Mouse (Mus musculus) 3134 (cell line): ENCODE data around the gene Actbl2.

ENCODE experiments used
- DNase-seq: peaks from one replicate; pipeline ENCODE4 v3.0.0-alpha.2; 2011; ENCODE audit warnings: low spot score; ENCODE audit not compliant: insufficient read length; ENCODE audit errors: extremely low read depth

Gene Actbl2

DNA sequence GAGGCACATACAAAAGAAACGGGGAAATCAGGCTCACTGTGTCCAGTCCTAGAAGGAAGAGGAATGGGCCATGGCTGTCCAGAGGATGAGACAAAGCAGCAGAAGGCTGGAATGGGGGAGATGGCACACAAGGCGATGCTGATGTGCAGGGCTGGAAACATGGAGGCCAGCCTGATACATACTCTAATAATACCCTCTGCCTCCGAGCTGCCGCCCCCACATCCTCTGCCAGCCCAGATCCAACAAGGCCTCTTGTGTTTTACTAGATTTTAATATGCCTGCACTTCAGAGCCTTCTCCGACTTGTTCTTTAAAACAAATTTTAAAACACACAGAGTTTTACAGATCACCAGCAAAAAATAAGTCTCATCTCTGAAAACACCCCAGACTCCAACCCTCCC, 14.2 kb downstream of the Actbl2 start:
- DNase-seq = no peak

DNA sequence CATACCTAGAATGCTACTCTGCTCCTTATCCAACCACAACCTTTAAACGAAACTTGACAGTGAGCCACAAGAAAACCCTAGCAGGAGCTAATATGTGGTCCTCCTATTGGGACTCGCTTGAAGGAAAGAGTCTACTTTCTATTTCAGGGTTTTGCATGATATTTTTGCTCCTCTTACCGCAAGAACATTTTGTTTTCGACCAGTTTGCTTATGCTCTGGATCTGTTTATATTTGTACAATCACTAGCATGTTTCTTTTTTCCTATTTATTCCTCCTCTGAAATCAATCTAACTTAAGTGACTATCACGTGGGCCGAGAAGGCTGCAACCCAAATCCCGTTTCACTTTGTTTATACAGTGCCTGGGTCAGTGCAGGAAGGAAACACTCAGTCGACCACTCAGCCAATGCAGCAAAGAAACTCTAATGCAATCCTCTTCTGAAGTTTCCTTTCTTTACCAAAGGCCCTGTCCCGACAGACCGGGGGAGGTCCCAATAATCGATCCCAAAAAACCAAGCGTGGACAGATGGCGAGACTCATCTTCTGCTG, 15.0 kb downstream of the Actbl2 start:
- no peak for DNase-seq

DNA sequence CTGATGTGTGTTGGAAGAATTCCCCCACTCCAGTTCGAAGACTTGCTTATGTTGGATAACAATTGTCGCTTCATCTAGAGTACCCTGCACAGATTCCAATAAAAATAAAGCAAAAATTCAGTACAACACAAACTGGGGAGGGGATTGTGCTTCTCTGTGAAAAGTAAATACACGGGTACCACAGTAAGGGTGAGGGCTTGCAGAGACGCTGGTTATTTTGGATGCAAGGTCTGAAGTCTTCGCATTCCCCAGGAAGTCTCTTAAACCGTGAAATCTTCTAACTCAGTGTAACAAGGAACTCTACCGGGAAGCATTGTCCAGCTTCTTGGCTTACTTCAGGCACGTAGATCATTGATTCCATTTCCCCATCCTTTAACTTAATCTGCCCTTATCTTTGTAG, 17.1 kb downstream of the Actbl2 start:
- no peak for DNase-seq

DNA sequence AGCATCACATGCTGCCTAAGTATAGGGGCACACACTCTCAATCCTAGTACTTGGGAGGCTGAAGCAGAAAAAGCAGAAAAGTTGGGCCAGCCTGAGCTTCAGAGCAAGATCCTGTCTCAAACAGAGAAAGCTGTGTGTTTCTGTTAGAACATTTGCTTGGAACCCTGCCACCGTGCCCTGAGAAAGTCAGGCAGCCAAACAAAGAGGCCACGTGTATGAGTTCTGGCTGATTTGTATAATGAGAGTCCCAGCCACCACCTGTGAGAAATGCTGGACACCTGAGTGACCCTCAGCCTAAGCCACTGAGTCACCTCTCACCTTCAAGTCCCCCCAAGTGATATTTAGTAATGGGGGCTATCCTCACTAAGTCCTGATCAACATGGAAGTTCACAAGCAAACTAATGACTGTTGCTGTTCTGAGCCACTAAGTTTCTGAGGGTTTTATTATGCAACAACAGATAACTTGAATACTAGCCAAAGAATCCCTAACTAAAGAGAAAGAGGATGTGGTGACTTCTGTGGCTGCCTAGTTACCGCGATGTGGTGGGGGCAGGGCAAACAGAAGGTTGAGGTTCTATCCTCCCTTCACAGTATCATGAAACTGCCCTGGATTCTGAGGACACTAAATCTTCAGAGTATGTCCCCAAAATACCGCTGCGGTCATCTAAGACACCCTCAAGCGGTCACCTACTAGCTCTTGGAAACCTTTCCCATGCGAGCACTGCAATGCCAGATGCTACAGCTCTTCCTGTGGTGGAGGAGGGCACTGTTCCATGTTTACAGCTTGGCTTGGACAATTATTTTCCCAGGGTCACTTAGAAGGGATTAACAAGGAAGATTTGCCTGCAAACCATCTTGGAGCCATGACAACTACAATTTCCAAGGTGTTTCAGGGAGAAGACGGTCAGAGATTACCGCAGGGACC, 31.9 kb downstream of the Actbl2 start:
- peak; percentile 28 for DNase-seq

DNA sequence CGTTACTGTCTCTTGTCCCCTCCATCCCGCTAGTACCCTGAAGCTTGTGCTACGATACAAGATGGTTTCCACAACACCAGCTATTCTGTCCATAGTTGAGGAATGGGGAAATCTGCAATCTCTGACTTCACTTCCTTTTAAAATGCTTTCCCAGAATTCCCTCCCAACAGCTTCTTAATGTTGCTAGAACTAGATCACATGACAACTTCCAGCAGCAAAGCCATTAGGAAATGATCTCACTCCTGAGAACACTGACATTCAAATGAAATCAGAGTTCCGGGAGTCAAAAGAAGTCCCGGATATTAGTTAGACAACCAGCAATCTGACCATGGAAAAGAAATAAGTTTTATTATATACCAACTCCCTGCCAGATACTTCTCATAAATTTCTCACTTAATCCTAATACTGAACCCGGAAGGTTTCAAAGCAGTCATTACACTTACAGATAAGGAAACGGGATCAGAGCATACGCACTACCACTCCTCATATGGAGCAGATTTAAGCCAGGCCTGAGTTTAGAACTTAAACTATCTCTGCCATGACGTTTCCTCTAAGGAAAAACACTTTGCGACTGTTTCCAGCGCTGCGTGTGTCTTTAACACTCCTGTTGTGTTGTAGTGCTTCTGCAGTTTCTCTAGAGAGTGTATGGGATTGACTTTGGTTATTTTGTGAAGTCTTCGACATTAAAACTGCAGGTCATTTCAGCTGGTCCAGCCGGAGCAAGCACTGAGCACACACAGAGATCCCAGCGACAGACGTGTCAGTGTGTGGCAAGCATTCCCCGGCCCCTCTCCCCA, 36.5 kb downstream of the Actbl2 start:
- no peak for DNase-seq

DNA sequence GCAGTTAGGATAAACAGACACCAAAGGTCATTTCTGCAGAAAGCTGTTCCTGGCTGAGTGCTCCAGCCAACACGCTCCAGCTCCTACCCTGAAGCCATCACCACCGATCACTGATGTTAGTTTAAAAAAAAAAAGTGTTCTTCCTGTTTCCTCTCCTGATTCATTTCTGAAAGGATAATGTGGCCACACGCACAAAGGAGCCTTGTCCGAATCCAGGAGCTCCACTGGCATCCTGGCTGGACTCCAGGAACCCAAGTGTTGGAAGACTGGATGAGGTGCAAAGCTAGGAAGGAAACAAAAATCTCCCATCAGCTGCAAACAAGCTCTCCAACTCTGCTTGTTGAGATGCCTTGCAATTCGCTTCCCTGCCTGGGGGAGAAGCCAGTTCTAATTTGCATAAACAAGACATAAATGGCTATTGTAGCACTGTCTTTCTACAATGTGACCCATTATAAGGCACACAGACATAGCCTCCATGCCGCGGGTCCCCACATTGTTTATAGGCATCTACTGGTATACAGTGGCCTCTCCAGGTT, 37.2 kb downstream of the Actbl2 start:
- DNase-seq = peak; percentile 40

DNA sequence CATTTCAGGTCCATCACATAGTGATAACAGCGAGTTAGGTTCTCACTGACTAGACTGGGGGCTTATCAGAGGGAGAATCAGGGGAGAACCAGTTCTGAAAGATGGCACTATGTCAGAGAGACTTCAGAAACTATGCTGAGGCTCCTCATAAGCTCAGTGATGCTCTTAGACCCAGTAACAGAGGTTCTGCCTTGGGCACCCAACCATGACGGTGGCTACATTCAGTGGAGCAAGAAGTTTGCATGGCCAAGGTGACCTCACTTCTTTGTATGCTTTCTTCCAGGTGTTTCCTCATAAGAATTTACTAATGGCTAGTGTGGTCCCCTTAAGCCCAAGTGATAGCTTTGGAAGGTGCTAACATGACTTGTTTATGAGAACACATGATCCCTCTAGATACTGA, 38.7 kb downstream of the Actbl2 start:
- DNase-seq = no peak

DNA sequence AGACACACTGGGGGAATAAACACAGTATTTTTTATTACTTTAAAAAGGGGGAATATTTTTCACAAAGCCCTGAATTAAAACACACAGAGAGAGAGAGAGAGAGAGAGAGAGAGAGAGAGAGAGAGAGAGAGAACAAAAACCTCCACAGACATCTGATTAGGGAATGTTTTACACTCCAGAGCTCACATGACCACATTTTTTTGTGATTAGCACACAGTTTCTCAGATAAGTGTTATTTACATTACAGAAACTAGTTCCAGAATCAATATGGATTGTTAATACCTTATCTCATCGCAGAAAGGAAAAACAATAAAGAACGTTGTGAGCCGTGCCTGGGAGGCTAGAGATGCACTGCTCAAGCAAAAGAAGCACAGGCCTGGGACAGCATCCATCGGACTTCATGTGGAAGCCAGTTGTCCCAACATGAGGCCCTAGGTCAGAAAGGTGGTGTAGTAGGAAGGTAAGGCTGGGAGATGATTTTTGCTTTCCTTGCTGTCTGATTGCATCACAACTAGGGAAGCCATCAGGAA, 40.2 kb downstream of the Actbl2 start:
- DNase-seq = no peak

DNA sequence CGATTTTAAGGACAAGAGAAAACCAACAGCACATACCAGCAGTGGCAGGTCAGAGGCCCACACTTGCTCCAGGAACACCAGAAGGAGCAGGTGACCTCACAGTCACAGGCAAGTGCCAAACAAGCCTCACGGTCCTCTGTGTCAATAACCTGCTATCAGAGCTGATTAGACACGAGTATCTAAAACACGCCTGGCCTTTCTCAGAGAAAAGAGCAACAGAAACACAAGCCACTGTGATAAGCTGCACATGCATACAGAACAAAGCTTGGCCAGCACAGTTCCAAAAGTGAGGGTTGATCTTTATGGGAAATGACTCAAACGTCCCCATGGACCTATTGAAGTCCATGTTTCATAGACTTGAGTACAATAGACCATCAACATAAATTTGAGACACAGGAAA, 41.2 kb downstream of the Actbl2 start:
- DNase-seq = no peak

DNA sequence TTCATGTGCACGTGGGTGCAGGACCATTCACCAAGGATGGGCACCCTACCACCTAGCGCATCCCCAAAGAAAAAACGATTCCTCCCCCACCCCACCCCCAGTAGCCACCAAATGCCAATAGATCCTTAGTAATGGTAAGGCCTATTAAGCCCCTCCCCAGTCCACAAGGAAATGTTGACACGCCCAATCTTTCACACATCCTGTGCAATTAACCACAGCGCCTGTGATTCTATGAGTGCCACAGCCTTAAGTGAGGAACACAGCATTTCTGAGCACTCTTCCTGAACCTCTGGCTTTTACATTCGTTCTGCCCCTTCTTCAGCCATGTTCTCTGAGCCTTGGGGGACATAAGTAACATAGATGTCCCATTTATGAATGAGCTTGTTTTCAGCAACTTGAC, 42.8 kb downstream of the Actbl2 start:
- DNase-seq = no peak

DNA sequence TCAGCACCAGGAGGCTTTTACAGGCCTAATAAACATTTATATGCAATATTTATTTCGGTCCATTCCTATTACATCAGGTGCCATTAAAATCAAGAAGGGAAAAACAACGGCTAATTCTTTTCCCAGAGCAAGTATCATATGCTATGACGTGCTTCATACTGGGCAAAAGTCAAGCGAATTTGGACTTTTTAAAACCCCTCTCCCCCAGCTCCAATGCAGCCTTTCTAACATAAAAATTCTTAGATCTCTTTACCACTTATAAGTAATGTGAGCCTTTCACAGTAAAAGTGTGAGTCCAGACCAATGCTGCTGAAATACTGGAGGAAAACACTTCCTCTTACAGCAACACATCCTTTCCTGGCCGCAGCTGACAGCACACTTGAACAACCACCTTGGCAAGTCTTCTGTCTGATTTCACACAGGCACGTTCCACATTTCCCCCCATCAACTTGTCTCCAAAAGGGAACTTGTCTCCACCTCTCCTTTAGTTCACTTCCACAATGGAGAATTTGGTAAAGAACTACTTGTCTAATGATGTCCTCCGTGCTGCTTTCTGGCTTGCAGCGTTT, 44.4 kb downstream of the Actbl2 start:
- no peak for DNase-seq

DNA sequence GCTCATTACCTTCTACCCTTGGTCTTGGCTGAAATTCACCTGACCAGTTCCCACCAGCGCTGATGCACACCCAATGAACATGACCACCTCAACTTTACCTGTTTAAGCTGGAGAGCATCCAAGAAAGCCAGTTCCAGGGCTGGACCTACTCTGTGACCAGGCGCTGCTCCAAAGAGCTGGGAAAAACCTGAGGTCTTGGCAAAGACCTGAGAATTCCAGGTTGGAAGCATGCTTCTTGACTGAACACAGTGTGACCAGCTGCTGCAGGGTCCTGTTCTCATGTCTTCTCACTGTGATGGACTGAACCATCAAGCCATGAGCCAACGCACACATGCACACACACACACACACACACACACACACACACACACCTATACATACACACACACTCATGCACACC, 46.0 kb downstream of the Actbl2 start:
- no peak for DNase-seq

DNA sequence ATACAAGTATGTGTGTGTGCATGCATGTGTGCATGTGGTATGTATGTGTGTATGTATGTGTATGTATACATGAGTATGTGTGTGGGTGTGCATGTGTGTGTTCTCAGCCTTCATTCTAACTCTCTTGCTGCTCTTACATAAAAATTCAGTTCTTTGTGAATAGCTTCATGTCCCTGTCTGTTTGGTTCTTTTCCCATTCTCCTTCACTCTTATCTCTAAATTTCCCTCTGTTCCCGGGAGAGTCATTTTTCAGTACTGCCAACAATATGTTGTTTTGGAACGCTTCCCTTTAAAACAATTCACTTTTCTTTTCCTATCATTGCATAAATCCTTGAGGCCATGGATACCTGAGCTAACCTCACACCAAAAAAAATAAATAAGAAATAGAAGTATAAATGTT, 46.6 kb downstream of the Actbl2 start:
- DNase-seq = no peak

DNA sequence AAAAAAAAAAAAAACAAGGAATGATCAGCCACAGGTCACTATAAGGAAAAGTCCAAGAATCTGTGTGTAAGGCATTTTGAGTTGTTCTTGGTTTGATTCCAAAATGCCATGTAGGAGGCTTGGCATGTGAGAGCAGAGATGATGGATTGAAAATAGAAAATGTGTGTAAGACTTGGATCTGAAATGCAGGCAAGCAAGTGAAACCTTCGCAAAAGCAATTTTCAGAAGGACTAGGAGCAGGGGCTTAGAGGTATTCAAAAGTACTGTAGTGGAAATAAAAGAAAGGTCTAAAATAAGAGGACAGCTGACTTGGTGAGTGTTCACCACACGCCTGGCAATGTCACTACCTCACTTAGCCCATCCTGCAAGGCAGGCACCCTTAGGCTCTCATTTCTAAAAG, 49.4 kb downstream of the Actbl2 start:
- no peak for DNase-seq

DNA sequence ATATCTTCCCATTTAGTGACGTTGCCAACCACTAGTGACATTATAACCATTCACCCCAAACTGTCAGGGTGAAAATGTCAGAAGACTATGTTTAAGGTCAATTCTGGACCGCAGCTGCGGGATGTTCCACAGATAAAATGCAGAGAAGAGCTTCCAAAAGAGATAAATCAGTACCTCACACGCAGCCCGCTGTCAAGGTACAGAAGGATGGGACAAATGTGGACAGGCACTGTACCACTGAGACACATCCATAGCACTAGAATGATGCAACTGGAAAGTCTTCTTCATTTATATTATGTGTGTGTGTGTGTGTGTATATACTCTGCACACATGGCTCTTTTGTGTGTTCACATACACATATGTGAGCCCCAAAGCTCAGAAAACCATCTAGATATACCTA, 49.9 kb downstream of the Actbl2 start:
- no peak for DNase-seq
